Mouse (Mus musculus) right cerebral cortex, postnatal 14 days (tissue): Measurements from ENCODE around the gene Scly.

Experiments
- DNase-seq: peaks from one replicate; pipeline ENCODE4 v3.0.0; 2022

The Scly gene

GRCm38 (mm10) chr1:91297799-91298744 is at the start of gene Scly:
Gene Scly (plus strand): TSS chr1:91298338.
- DNase-seq, result peak; percentile 94

GRCm38 (mm10) chr1:91248970-91249369 is 49.2 kb upstream of the Scly start:
- no peak for DNase-seq

- DNase-seq, result peak; percentile 92
Observed at GRCm38 (mm10) chr1:91249564-91250414, 48.3 kb upstream of the Scly start, which contains the start of gene Ube2f. Gene Ube2f (plus strand): TSS chr1:91250304.

GRCm38 (mm10) chr1:91250415-91251147 is 47.6 kb upstream of the Scly start:
- DNase-seq, result peak; percentile 33

GRCm38 (mm10) chr1:91251148-91251650 is 46.9 kb upstream of the Scly start:
- no peak for DNase-seq

GRCm38 (mm10) chr1:91251927-91252326 is 46.2 kb upstream of the Scly start:
- no peak for DNase-seq

GRCm38 (mm10) chr1:91257918-91258317 is 40.2 kb upstream of the Scly start:
- DNase-seq, result no peak

- no peak for DNase-seq
Observed at GRCm38 (mm10) chr1:91259794-91260193, 38.3 kb upstream of the Scly start.

- no peak for DNase-seq
Observed at GRCm38 (mm10) chr1:91262508-91262907, 35.6 kb upstream of the Scly start.

GRCm38 (mm10) chr1:91272260-91272659 is 25.9 kb upstream of the Scly start:
- no peak for DNase-seq

- DNase-seq, result no peak
Observed at GRCm38 (mm10) chr1:91276581-91276980, 21.6 kb upstream of the Scly start.

- no peak for DNase-seq
Observed at GRCm38 (mm10) chr1:91277480-91277879, 20.7 kb upstream of the Scly start.

GRCm38 (mm10) chr1:91278410-91279119 is 19.6 kb upstream of the Scly start:
- no peak for DNase-seq

GRCm38 (mm10) chr1:91279126-91279525 is 19.0 kb upstream of the Scly start:
- no peak for DNase-seq

- DNase-seq, result no peak
Observed at GRCm38 (mm10) chr1:91282582-91282981, 15.6 kb upstream of the Scly start.

- DNase-seq, result no peak
Observed at GRCm38 (mm10) chr1:91289375-91289774, 8.8 kb upstream of the Scly start.

GRCm38 (mm10) chr1:91292101-91292825 is 5.9 kb upstream of the Scly start:
- DNase-seq, result no peak

- no peak for DNase-seq
Observed at GRCm38 (mm10) chr1:91295544-91295943, 2.6 kb upstream of the Scly start.

- DNase-seq, result no peak
Observed at GRCm38 (mm10) chr1:91299026-91299706, 1.0 kb downstream of the Scly start.

GRCm38 (mm10) chr1:91299707-91300426 is 1.7 kb downstream of the Scly start:
- no peak for DNase-seq
